1 mouse cellular context compared by ENCODE assay signal in the genomic region with DNA sequence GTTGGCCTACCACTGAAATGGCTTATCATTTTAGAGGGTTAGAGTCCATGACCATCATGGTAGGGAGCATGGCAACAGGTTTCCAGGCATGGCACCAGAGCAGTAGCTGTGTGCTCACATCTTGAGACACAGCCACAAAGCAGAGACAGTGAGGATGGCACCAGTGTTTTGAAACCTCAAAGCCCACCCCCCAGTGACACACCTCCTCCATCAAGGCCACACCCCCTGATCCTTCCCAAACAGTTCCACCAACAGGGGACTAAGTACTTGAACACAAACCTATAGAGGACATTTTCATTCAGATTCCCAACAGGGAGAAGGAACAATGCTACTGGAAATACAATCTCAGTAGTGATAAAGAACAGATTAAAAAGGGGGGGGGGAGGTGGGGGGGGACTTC.
TF ChIP-seq lines count a peak whose summit lies in the region.

No protein-coding gene starts in this region.

TF ChIP-seq in ES-E14, 5 proteins besides CTCF, POLR2A, EP300 and RAD21:
- TF ChIP-seq ZC3H11A (IDR thresholded peaks at IDR 0.05; ENCODE audit: borderline replicate concordance, low read depth, low read length) (no peak), CHD2 (IDR thresholded peaks at IDR 0.05; ENCODE audit: low read depth, low read length) (no peak), MAFK (IDR thresholded peaks at IDR 0.05; ENCODE audit: insufficient read depth, low read depth, low read length) (no peak), ZNF384 (IDR thresholded peaks at IDR 0.05; ENCODE audit: low read depth, low read length) (no peak)
